Mouse (Mus musculus) cerebellum, adult 8-10 months (tissue): ENCODE measurements around the gene Arap2.
"Not testable (repeated sequence)": the region's sequence is repeated elsewhere in the genome, so short reads cannot be mapped to it uniquely, and the experiment has no call there.

Experiments
- DNase-seq: peaks from one replicate; pipeline ENCODE4 v3.0.0; 2022

Arap2 gene

GRCm38 (mm10) chr5:62739451-62740415, 26.2 kb downstream of the Arap2 start:
- DNase-seq: no peak

- not testable (repeated sequence) for DNase-seq
Observed at GRCm38 (mm10) chr5:62730573-62730972, 35.4 kb downstream of the Arap2 start.

- no peak for DNase-seq
Observed at GRCm38 (mm10) chr5:62725551-62725950, 40.4 kb downstream of the Arap2 start.

- no peak for DNase-seq
Observed at GRCm38 (mm10) chr5:62723261-62724105, 42.5 kb downstream of the Arap2 start.

- no peak for DNase-seq
Observed at GRCm38 (mm10) chr5:62716468-62716867, 49.5 kb downstream of the Arap2 start.

- no peak for DNase-seq
Observed at GRCm38 (mm10) chr5:62715977-62716376, 50.0 kb downstream of the Arap2 start.

GRCm38 (mm10) chr5:62715436-62715835, 50.5 kb downstream of the Arap2 start:
- DNase-seq: no peak

GRCm38 (mm10) chr5:62710955-62711354, 55.0 kb downstream of the Arap2 start:
- no peak for DNase-seq

- DNase-seq: peak; percentile 7
Observed at GRCm38 (mm10) chr5:62706900-62707299, 59.1 kb downstream of the Arap2 start.

- no peak for DNase-seq
Observed at GRCm38 (mm10) chr5:62689965-62690364, 76.0 kb downstream of the Arap2 start.

- no peak for DNase-seq
Observed at GRCm38 (mm10) chr5:62683751-62684150, 82.2 kb downstream of the Arap2 start.

- no peak for DNase-seq
Observed at GRCm38 (mm10) chr5:62683207-62683606, 82.8 kb downstream of the Arap2 start.

- DNase-seq: no peak
Observed at GRCm38 (mm10) chr5:62677390-62677789, 88.6 kb downstream of the Arap2 start.

- no peak for DNase-seq
Observed at GRCm38 (mm10) chr5:62672736-62673436, 93.1 kb downstream of the Arap2 start.

- no peak for DNase-seq
Observed at GRCm38 (mm10) chr5:62665329-62665728, 100.6 kb downstream of the Arap2 start.

- DNase-seq: no peak
Observed at GRCm38 (mm10) chr5:62664847-62665246, 101.1 kb downstream of the Arap2 start.

- DNase-seq: no peak
Observed at GRCm38 (mm10) chr5:62663206-62663605, 102.8 kb downstream of the Arap2 start.

GRCm38 (mm10) chr5:62653924-62654323, 112.0 kb downstream of the Arap2 start:
- DNase-seq: no peak

GRCm38 (mm10) chr5:62642330-62642729, 123.6 kb downstream of the Arap2 start:
- DNase-seq: no peak

GRCm38 (mm10) chr5:62640501-62640900, 125.5 kb downstream of the Arap2 start:
- DNase-seq: no peak

GRCm38 (mm10) chr5:62636341-62636740, 129.6 kb downstream of the Arap2 start:
- DNase-seq: no peak

- DNase-seq: no peak
Observed at GRCm38 (mm10) chr5:62628901-62629300, 137.1 kb downstream of the Arap2 start.
